Mouse (Mus musculus): ENCODE results near the gene Rrp9. TPM values are rescaled to one million over a fixed set of nuclear protein-coding genes. Genes with fewer than 3 reads are reported as not detected.

Gene Rrp9
- polyA plus RNA-seq, 1 experiment from 2014 or later: 48.3 TPM

DNA sequence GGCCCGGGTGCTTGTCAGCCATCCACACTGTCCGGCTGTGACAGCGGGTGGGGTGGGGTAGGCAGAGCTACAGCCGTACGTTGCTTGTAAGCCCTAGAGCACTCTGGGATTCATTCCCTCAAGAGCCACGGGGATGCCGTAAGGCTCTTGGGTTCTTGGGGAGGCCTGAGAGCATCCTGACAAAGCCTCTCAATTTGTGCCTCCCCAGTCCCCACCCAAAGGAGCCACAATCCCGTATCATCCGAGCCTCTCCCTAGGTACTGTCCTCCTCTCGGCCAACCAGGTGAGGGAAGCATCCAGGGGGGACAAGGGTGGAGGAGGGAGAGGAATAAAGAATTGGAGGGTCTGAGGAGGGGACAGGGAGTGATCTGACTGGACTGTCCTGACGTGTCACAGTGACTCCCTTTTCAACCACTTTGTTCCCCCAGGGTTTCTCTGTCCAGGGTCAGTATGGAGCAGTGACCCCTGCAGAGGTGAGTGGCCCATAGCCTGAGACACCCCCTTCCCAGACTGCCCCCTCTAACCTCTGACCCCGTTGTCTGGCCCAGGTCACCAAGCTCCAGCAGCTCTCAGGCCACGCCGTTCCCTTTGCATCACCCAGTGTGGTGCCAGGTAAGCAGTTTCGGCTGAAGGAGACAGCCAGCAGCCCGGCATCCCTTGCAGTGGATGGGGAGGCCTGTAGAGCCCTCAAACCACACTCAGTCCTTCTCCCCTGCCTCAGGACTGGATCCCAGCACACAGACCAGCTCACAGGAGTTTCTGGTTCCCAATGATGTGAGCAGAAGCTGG is 13.9 kb upstream of the Rrp9 start:
- H3K36me3 ChIP-seq (ENCODE audit: control insufficient read depth, insufficient read depth, low read length): peaks cover 27% of the 10 kb centered on the region
- peaks cover 37% of the 10 kb centered on the region for H3K4me1 ChIP-seq (ENCODE audit: control insufficient read depth, insufficient read depth, low read length)
- no peak overlapping the region for H3K27ac ChIP-seq (ENCODE audit: low read length)
- ATAC-seq: no peak
- H3K9me3 ChIP-seq (replicated peaks; ENCODE audit: control insufficient read depth, low read length, poor library complexity, severe bottlenecking): no peaks in the 10 kb centered on the region
- H3K4me2 ChIP-seq (ENCODE audit: low read length): no peak overlapping the region
- no peak overlapping the region for H3K4me3 ChIP-seq (ENCODE audit: low read depth, low read length)
- no peaks in the 10 kb centered on the region for H3K27me3 ChIP-seq (ENCODE audit: control insufficient read depth, insufficient read depth, low read depth, low read length)
- WGBS: 80% methylated on average over 16 of the region's 16 CpGs
- no peak overlapping the region for H3K9ac ChIP-seq (ENCODE audit: low read depth, low read length)

- no peaks in the 10 kb centered on the region for H3K9me3 ChIP-seq (replicated peaks; ENCODE audit: control insufficient read depth, low read length, poor library complexity, severe bottlenecking)
- no peak overlapping the region for H3K9ac ChIP-seq (ENCODE audit: low read depth, low read length)
- H3K27ac ChIP-seq (ENCODE audit: low read length): no peak overlapping the region
- H3K4me3 ChIP-seq (ENCODE audit: low read depth, low read length): no peak overlapping the region
- ATAC-seq: no peak
- peaks cover 31% of the 10 kb centered on the region for H3K4me1 ChIP-seq (ENCODE audit: control insufficient read depth, insufficient read depth, low read length)
- peaks cover 27% of the 10 kb centered on the region for H3K36me3 ChIP-seq (ENCODE audit: control insufficient read depth, insufficient read depth, low read length)
- WGBS: 92% methylated on average over 12 of the region's 12 CpGs
- no peak overlapping the region for H3K4me2 ChIP-seq (ENCODE audit: low read length)
- H3K27me3 ChIP-seq (ENCODE audit: control insufficient read depth, insufficient read depth, low read depth, low read length): no peaks in the 10 kb centered on the region
These were observed 13.3 kb upstream of the Rrp9 start for GRCm38 (mm10) chr9:106462430-106462800.

GRCm38 (mm10) chr9:106463122-106464063 is 12.4 kb upstream of the Rrp9 start:
- H3K9ac ChIP-seq (ENCODE audit: low read depth, low read length): no peak overlapping the region
- no peak overlapping the region for H3K4me3 ChIP-seq (ENCODE audit: low read depth, low read length)
- H3K27me3 ChIP-seq (ENCODE audit: control insufficient read depth, insufficient read depth, low read depth, low read length): no peaks in the 10 kb centered on the region
- H3K9me3 ChIP-seq (replicated peaks; ENCODE audit: control insufficient read depth, low read length, poor library complexity, severe bottlenecking): no peaks in the 10 kb centered on the region
- H3K36me3 ChIP-seq (ENCODE audit: control insufficient read depth, insufficient read depth, low read length): peaks cover 27% of the 10 kb centered on the region
- 80% methylated on average over 21 of the region's 21 CpGs for WGBS
- no peak overlapping the region for H3K27ac ChIP-seq (ENCODE audit: low read length)
- ATAC-seq: no peak
- no peak overlapping the region for H3K4me2 ChIP-seq (ENCODE audit: low read length)
- peaks cover 22% of the 10 kb centered on the region; the same call in 1 of the 2 replicates for H3K4me1 ChIP-seq (ENCODE audit: control insufficient read depth, insufficient read depth, low read length)

DNA sequence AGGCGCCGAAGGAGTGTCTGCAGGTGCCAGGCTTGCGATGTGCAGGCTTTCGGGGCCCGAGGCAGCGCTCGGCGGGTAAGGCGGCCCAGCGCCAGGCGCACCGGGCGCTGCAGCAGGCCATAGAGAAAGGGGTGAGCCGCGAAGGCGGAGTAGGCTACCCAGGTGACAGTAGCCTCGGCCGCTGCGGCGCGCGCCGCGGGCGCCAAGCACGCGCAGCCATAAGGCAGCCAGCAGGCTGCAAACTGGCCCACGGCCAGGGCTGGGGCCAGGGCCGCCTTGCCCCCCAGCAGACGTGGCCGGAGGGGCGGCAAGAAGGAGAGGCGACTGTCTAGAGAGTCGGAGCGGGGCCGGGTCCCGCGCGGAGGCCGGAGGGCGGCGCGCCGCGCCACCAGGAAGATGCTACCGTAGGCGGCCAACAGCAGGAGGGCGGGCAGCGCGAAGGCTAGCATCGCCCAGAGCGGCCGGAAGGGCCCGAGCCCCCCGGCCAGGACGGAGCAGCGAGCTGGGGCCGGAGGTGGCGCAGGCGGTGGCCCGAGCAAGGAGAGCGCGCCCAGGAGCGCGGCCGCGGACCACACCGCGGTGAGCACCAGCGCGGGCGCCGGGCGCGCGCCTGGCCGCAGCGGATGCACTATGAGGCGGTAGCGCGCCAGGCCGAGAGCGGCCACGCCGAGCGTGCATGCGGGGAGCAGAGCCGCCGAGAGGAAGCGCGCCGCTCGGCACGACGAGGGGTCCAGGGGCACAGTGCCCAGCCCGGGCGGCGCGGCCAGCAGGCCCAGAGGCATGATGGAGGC is 10.8 kb upstream of the Rrp9 start:
- 1% methylated on average over 88 of the region's 99 CpGs for WGBS
- H3K36me3 ChIP-seq (ENCODE audit: control insufficient read depth, insufficient read depth, low read length): peaks cover 27% of the 10 kb centered on the region
- peak; percentile 78 for ATAC-seq
- peak overlapping the region; percentile 45 for H3K4me3 ChIP-seq (ENCODE audit: low read depth, low read length)
- peak overlapping the region; percentile 77 for H3K9ac ChIP-seq (ENCODE audit: low read depth, low read length)
- no peaks in the 10 kb centered on the region for H3K9me3 ChIP-seq (replicated peaks; ENCODE audit: control insufficient read depth, low read length, poor library complexity, severe bottlenecking)
- H3K27me3 ChIP-seq (ENCODE audit: control insufficient read depth, insufficient read depth, low read depth, low read length): no peaks in the 10 kb centered on the region
- peak overlapping the region; percentile 75 for H3K4me2 ChIP-seq (ENCODE audit: low read length)
- peaks cover 14% of the 10 kb centered on the region; the same call in 1 of the 2 replicates for H3K4me1 ChIP-seq (ENCODE audit: control insufficient read depth, insufficient read depth, low read length)
- H3K27ac ChIP-seq (ENCODE audit: low read length): peak overlapping the region; percentile 81

GRCm38 (mm10) chr9:106465571-106466200 is 10.1 kb upstream of the Rrp9 start, which contains the start of gene Gpr62:
Gene Gpr62, minus strand, starts transcription at chr9:106465938.
- ATAC-seq: peak; percentile 50
- Histone ChIP-seq H3K27ac (ENCODE audit: low read length) (peak within 1 kb of the TSS; percentile 81), H3K4me3 (ENCODE audit: low read depth, low read length) (peak within 1 kb of the TSS; percentile 45), H3K36me3 (ENCODE audit: control insufficient read depth, insufficient read depth, low read length) (peaks cover 21% of the 10 kb centered on the region), H3K9ac (ENCODE audit: low read depth, low read length) (peak within 1 kb of the TSS; percentile 77), H3K4me2 (ENCODE audit: low read length) (peak within 1 kb of the TSS; percentile 75), H3K9me3 (replicated peaks; ENCODE audit: control insufficient read depth, low read length, poor library complexity, severe bottlenecking) (no peaks in the 10 kb centered on the region), H3K4me1 (ENCODE audit: control insufficient read depth, insufficient read depth, low read length) (peaks cover 12% of the 10 kb centered on the region; the same call in 1 of the 2 replicates), H3K27me3 (ENCODE audit: control insufficient read depth, insufficient read depth, low read depth, low read length) (no peaks in the 10 kb centered on the region)
- WGBS: 26% methylated on average over 26 of the region's 26 CpGs

DNA sequence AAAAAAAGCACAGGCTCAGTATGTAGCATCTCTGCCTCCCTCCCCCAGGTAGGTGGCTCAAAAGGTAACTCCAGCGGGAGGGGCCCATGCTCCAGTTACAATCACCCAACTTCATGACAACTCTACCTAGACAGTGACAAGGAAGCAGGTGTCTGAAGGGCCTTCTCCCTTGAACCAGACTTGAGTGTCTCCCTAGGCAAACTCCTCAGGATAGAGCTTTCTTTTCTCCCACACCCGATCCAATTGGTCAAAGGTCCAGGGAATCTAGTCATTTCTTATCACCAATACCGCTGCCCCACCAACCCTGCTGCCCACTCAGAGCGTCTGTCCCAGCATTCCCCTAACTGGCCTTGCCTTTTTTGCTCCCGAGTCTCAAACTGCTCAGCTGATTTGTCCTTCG is 9.0 kb upstream of the Rrp9 start:
- H3K27me3 ChIP-seq (ENCODE audit: control insufficient read depth, insufficient read depth, low read depth, low read length): 0 out of 2 replicates have a peak, but pooled peaks cover 3% of the 10 kb centered on the region
- WGBS: 94% methylated on average over 6 of the region's 6 CpGs
- peaks cover 12% of the 10 kb centered on the region; the same call in 1 of the 2 replicates for H3K4me1 ChIP-seq (ENCODE audit: control insufficient read depth, insufficient read depth, low read length)
- H3K9ac ChIP-seq (ENCODE audit: low read depth, low read length): no peak overlapping the region
- peaks cover 13% of the 10 kb centered on the region for H3K36me3 ChIP-seq (ENCODE audit: control insufficient read depth, insufficient read depth, low read length)
- H3K27ac ChIP-seq (ENCODE audit: low read length): no peak overlapping the region
- ATAC-seq: no peak
- H3K4me3 ChIP-seq (ENCODE audit: low read depth, low read length): no peak overlapping the region
- no peaks in the 10 kb centered on the region for H3K9me3 ChIP-seq (replicated peaks; ENCODE audit: control insufficient read depth, low read length, poor library complexity, severe bottlenecking)
- no peak overlapping the region for H3K4me2 ChIP-seq (ENCODE audit: low read length)

- Histone ChIP-seq H3K4me1 (ENCODE audit: control insufficient read depth, insufficient read depth, low read length) (peaks cover 12% of the 10 kb centered on the region; the same call in 1 of the 2 replicates), H3K4me3 (ENCODE audit: low read depth, low read length) (no peak overlapping the region), H3K27me3 (ENCODE audit: control insufficient read depth, insufficient read depth, low read depth, low read length) (0 out of 2 replicates have a peak, but pooled peaks cover 3% of the 10 kb centered on the region), H3K9ac (ENCODE audit: low read depth, low read length) (no peak overlapping the region), H3K4me2 (ENCODE audit: low read length) (no peak overlapping the region), H3K27ac (ENCODE audit: low read length) (no peak overlapping the region), H3K36me3 (ENCODE audit: control insufficient read depth, insufficient read depth, low read length) (peaks cover 11% of the 10 kb centered on the region), H3K9me3 (replicated peaks; ENCODE audit: control insufficient read depth, low read length, poor library complexity, severe bottlenecking) (no peaks in the 10 kb centered on the region)
- WGBS: 88% methylated on average over 7 of the region's 7 CpGs
- ATAC-seq: no peak
These were observed 8.0 kb upstream of the Rrp9 start for GRCm38 (mm10) chr9:106467746-106468145.

GRCm38 (mm10) chr9:106469317-106469716 is 6.4 kb upstream of the Rrp9 start:
- peaks cover 12% of the 10 kb centered on the region; the same call in 1 of the 2 replicates for H3K4me1 ChIP-seq (ENCODE audit: control insufficient read depth, insufficient read depth, low read length)
- 0 out of 2 replicates have a peak, but pooled peaks cover 3% of the 10 kb centered on the region for H3K27me3 ChIP-seq (ENCODE audit: control insufficient read depth, insufficient read depth, low read depth, low read length)
- 77% methylated on average over 6 of the region's 6 CpGs for WGBS
- no peak overlapping the region for H3K4me3 ChIP-seq (ENCODE audit: low read depth, low read length)
- no peak for ATAC-seq
- no peak overlapping the region for H3K4me2 ChIP-seq (ENCODE audit: low read length)
- H3K36me3 ChIP-seq (ENCODE audit: control insufficient read depth, insufficient read depth, low read length): no peaks in the 10 kb centered on the region
- no peak overlapping the region for H3K9ac ChIP-seq (ENCODE audit: low read depth, low read length)
- no peak overlapping the region for H3K27ac ChIP-seq (ENCODE audit: low read length)
- no peaks in the 10 kb centered on the region for H3K9me3 ChIP-seq (replicated peaks; ENCODE audit: control insufficient read depth, low read length, poor library complexity, severe bottlenecking)

Data from midbrain, embryonic 16.5 days (tissue).